Mouse (Mus musculus) kidney, adult 10 weeks (tissue): ENCODE results near the gene Usp43. TPM values are rescaled to one million over a fixed set of nuclear protein-coding genes. Genes with fewer than 3 reads are reported as not detected.

ENCODE experiments used
- polyA plus RNA-seq: library from polyadenylated mRNA; stranded (reverse); fragments of 350-450 nt; fragmentation: Illumina TruSeq; extraction: RNeasy Lipid Tissue Mini Kit (QIAGEN cat#74804); gene quantifications from one replicate; pipeline ENCODE4 v1.2.3, GENCODE M21; 2014; ENCODE audit warnings: low read depth, low replicate concordance

The Usp43 gene
- 0.65 TPM for polyA plus RNA-seq

DNA sequence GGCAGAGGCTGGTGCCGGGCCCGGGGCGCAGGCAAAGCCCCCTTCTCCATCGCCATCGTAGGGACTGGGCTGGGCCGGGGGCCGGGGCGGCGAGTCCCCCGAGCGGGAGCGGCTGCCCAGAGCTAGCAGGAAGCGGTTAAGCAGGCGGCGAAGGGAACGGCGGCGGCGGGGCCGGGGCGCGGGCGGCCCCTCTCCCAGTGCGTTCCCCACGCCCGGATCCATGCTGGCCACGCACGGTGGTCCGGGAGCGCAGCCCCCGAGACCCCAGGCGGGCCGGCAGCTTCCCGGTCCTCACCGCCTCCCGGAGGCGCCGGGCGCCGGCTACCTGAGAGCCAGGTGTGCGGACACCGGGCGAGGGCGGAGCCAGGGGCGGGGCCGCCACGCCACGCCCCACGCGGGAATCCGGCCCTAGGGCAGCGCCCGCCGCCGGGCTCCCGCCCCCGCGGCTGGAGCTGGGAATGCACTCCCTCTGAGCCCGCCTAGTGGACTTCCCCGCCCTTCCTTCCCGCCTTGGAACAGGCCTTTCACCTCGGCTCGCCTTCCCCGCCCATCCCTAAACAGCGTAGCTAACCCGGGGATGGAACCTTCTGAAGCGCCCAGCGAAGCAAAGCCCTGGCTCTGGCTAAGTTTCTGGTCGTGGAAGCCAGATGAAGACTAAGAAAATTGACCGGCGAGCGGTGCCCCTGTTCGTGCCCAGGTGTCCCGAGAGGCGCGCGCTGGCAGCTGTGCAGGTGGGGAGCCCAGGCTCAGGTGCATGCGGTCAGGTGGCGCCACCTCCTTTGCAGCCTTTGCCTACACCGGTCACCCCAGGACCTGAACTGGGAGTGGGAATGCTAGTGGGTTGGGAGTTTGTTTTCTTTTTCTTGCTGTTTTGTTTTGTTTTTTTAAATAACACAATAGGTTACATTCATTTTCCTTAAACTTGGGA, at the start of gene Usp43:
Gene Usp43, minus strand, starts transcription at position 327 of the 928 bp plus-strand sequence.

DNA sequence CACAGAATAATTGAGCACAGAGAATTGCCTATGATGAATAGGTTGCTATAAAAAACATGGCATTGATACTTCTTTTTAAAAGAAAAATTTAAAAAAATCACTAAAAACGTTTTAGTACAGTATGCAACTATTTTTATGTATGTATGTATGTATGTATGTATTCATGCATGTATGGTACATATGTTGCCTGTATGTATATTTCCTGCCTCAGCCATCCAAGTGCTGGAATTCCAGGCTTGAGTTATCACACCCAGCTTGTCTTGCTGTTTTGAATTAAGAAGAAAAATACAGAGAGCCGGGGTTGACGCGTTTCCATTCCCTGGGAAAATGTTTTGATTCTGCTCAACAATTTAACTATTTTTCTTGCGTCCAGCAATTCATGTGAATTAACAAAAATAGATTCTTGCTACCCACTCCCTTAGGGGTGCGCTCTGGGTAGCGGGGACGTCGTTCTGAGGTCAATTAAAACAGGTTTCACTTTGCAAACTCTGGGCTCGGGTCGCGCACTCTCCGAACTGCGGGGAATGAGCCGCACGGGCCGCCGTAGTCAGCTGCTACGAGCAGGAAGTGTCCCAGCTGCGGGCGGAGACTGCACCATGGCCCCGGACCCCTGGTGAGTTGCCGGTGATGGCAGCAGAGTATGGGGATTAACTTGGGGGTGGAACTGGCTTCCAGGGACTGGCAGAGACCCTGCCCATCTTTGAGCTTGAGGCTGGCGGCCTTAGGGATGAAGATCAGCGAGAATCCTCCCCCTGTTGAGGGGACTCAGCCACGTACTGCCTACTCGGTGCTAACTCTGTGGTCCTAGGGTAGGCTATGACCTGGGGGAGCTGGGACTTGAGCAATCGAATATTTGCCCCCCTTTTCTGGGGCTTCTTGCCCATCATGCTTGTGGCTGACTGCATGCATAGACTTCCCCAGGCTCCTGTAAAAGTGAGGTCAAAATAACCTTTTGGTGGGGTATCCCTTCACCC, 44.2 kb upstream of the Usp43 start, which contains the start of gene Stx8:
Gene Stx8, plus strand, starts transcription at position 289 of the 974 bp plus-strand sequence.

DNA sequence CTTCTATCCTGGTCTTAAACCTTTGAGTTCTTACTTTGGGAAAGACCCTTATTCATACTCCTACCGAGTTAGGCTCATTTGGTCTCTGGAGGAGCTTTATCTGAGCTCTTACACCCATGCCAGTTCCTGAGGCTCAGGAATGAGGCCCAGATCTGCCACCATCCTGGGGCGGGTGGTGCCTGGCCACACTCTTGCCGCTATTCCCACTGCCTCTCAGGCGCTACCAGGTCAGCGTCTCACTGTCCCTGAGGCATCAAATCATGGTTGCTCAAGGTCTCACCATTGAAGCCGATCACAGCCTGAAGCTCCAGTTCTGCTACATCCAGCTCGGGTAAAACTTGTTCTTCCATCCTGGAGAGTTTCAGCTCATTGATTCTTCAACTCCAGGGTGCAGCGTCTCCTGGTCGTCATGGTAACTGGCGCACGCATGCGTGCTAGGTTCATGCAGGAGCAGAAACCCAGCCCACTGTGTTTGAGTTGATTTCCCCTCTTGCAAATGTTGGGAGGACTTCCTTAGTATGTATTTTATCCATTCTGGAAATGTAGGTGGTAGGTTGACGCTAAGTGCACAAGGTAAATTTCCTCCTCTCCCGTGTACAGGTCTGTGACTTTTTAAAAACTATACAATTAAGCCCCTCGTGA, 43.4 kb upstream of the Usp43 start, which contains the start of gene Cfap52:
Gene Cfap52, minus strand, starts transcription at position 410 of the 642 bp plus-strand sequence.

Other genes with a start within 250 kb of the Usp43 start
- not detected for gene Rcvrn, start 226.8 kb downstream of the Usp43 start, polyA plus RNA-seq
- gene Glp2r, start 151.0 kb downstream of the Usp43 start, polyA plus RNA-seq, result not detected
- gene Gsg1l2, start 147.5 kb downstream of the Usp43 start, polyA plus RNA-seq, result not detected
- gene Dhrs7c, start 124.0 kb downstream of the Usp43 start, polyA plus RNA-seq, result not detected
- 1.2 TPM for gene Cfap52, start 43.5 kb upstream of the Usp43 start, polyA plus RNA-seq
- 34.6 TPM for gene Stx8, start 44.0 kb upstream of the Usp43 start, polyA plus RNA-seq